Mouse (Mus musculus) megakaryocyte-erythroid progenitor cell, adult 5 weeks (primary cell): ENCODE results near the gene Tnfrsf4. TPM values are rescaled to one million over a fixed set of nuclear protein-coding genes. Genes with fewer than 3 reads are reported as not detected.

Source experiments
- polyA plus RNA-seq: library from polyadenylated mRNA; stranded (reverse); fragments of >175 nt; gene quantifications from 2 replicates; pipeline ENCODE4 v1.2.3, GENCODE M21; 2012

Tnfrsf4 gene
- 0.81 and 2.3 TPM in 2 replicates for polyA plus RNA-seq

GRCm38 (mm10) chr4:156013637-156014036, at the start of gene Tnfrsf4:
Gene Tnfrsf4, plus strand, starts transcription at chr4:156013843.

GRCm38 (mm10) chr4:155992241-155992905, 21.3 kb upstream of the Tnfrsf4 start, which contains the start of the genes B3galt6 and Sdf4:
Gene B3galt6, minus strand, starts transcription at chr4:155992649.
Gene Sdf4, plus strand, starts transcription at chr4:155992872.

GRCm38 (mm10) chr4:156026013-156026412, 12.4 kb downstream of the Tnfrsf4 start, which contains the start of gene Tnfrsf18:
Gene Tnfrsf18, plus strand, starts transcription at chr4:156026164.

GRCm38 (mm10) chr4:156059261-156059660, 45.6 kb downstream of the Tnfrsf4 start, which contains the start of gene Ttll10:
Gene Ttll10, minus strand, starts transcription at chr4:156059414.

Other genes with a start within 250 kb of the Tnfrsf4 start
- gene Vwa1, start 239.1 kb upstream of the Tnfrsf4 start, polyA plus RNA-seq = 0.02 and 0.09 TPM in 2 replicates
- not detected in 2 replicates for gene Tmem88b, start 228.0 kb upstream of the Tnfrsf4 start, polyA plus RNA-seq
- gene Ankrd65, start 223.4 kb upstream of the Tnfrsf4 start, polyA plus RNA-seq = 0.04 TPM in 1 of 2 replicates, not detected in the other
- 16.8 and 21.1 TPM in 2 replicates for gene Mrpl20, start 211.0 kb upstream of the Tnfrsf4 start, polyA plus RNA-seq
- gene Ccnl2, start 201.4 kb upstream of the Tnfrsf4 start, polyA plus RNA-seq = 31.6 and 49.6 TPM in 2 replicates
- gene Aurkaip1, start 182.6 kb upstream of the Tnfrsf4 start, polyA plus RNA-seq = 234 and 261 TPM in 2 replicates
- 0.96 TPM in 1 of 2 replicates, not detected in the other for gene Mxra8, start 174.2 kb upstream of the Tnfrsf4 start, polyA plus RNA-seq
- 103 and 130 TPM in 2 replicates for gene Dvl1, start 166.4 kb upstream of the Tnfrsf4 start, polyA plus RNA-seq
- 0.14 and 0.22 TPM in 2 replicates for gene Tas1r3, start 150.5 kb upstream of the Tnfrsf4 start, polyA plus RNA-seq
- gene Cptp, start 144.4 kb upstream of the Tnfrsf4 start, polyA plus RNA-seq = 2.0 and 2.1 TPM in 2 replicates
- gene Ints11, start 144.3 kb upstream of the Tnfrsf4 start, polyA plus RNA-seq = 14.7 and 15.3 TPM in 2 replicates
- gene Pusl1, start 122.1 kb upstream of the Tnfrsf4 start, polyA plus RNA-seq = 177 and 183 TPM in 2 replicates
- gene Acap3, start 122.0 kb upstream of the Tnfrsf4 start, polyA plus RNA-seq = 39.0 and 51.7 TPM in 2 replicates
- 133 and 159 TPM in 2 replicates for gene Ube2j2, start 70.0 kb upstream of the Tnfrsf4 start, polyA plus RNA-seq
- gene C1qtnf12, start 51.5 kb upstream of the Tnfrsf4 start, polyA plus RNA-seq = 287 and 293 TPM in 2 replicates
- gene B3galt6, start 21.2 kb upstream of the Tnfrsf4 start, polyA plus RNA-seq = 4.0 and 5.1 TPM in 2 replicates
- 50.9 and 58.4 TPM in 2 replicates for gene Sdf4, start 21.0 kb upstream of the Tnfrsf4 start, polyA plus RNA-seq
- gene Tnfrsf18, start 12.3 kb downstream of the Tnfrsf4 start, polyA plus RNA-seq = 4.2 and 7.2 TPM in 2 replicates
- not detected in 2 replicates for gene Ttll10, start 45.6 kb downstream of the Tnfrsf4 start, polyA plus RNA-seq
- 9.0 and 10.3 TPM in 2 replicates for gene 9430015G10Rik, start 96.1 kb downstream of the Tnfrsf4 start, polyA plus RNA-seq
- 0.26 and 0.55 TPM in 2 replicates for gene Rnf223, start 116.7 kb downstream of the Tnfrsf4 start, polyA plus RNA-seq
- gene Agrn, start 183.6 kb downstream of the Tnfrsf4 start, polyA plus RNA-seq = 7.6 and 9.0 TPM in 2 replicates
- gene Isg15, start 187.0 kb downstream of the Tnfrsf4 start, polyA plus RNA-seq = 10.6 and 10.7 TPM in 2 replicates
- 2.0 and 2.5 TPM in 2 replicates for gene AW011738, start 189.5 kb downstream of the Tnfrsf4 start, polyA plus RNA-seq
- 0.04 and 0.05 TPM in 2 replicates for gene Perm1, start 202.0 kb downstream of the Tnfrsf4 start, polyA plus RNA-seq
- 32.6 and 41.5 TPM in 2 replicates for gene Plekhn1, start 221.0 kb downstream of the Tnfrsf4 start, polyA plus RNA-seq
- gene Noc2l, start 222.2 kb downstream of the Tnfrsf4 start, polyA plus RNA-seq = 85.4 and 133 TPM in 2 replicates
- gene Samd11, start 241.8 kb downstream of the Tnfrsf4 start, polyA plus RNA-seq = 0.85 and 1.1 TPM in 2 replicates